Mouse (Mus musculus): ENCODE results near the gene Abcb5. TPM values are rescaled to one million over a fixed set of nuclear protein-coding genes. Genes with fewer than 3 reads are reported as not detected.

The Abcb5 gene
- polyA plus RNA-seq, 1 experiment, result not detected

GRCm38 (mm10) chr12:118854831-118855453 lies 111.3 kb downstream of the Abcb5 start:
- H3K27ac ChIP-seq (ENCODE audit: insufficient read depth, low read depth, low read length), result no peak overlapping the region
- under 1% methylated on average over 34 of the region's 34 CpGs for WGBS
- H3K4me3 ChIP-seq (ENCODE audit: low read depth, low read length), result no peak overlapping the region
- no peaks in the 10 kb centered on the region for H3K4me1 ChIP-seq (ENCODE audit: control insufficient read depth, insufficient read depth, insufficient read length, low read length)
- TF ChIP-seq POLR2A (IDR thresholded peaks at IDR 0.05; ENCODE audit: low read depth, low read length), result no peak
- peak; percentile 51; the same call in 1 of the 2 replicates for TF ChIP-seq CTCF (IDR thresholded peaks at IDR 0.05; ENCODE audit: extremely low read depth, insufficient read length, insufficient replicate concordance, low read depth, low read length)
- peaks cover 42% of the 10 kb centered on the region for H3K27me3 ChIP-seq (ENCODE audit: control insufficient read depth, insufficient read depth, low read length)
- no peaks in the 10 kb centered on the region for H3K36me3 ChIP-seq (ENCODE audit: control insufficient read depth, insufficient read depth, low read length)

GRCm38 (mm10) chr12:118854401-118854800 lies 111.8 kb downstream of the Abcb5 start:
- H3K27me3 ChIP-seq (ENCODE audit: control insufficient read depth, insufficient read depth, low read length), result peaks cover 46% of the 10 kb centered on the region
- H3K4me3 ChIP-seq (ENCODE audit: low read depth, low read length), result no peak overlapping the region
- no peaks in the 10 kb centered on the region for H3K36me3 ChIP-seq (ENCODE audit: control insufficient read depth, insufficient read depth, low read length)
- 6% methylated on average over 10 of the region's 10 CpGs for WGBS
- H3K27ac ChIP-seq (ENCODE audit: insufficient read depth, low read depth, low read length), result no peak overlapping the region
- TF ChIP-seq POLR2A (IDR thresholded peaks at IDR 0.05; ENCODE audit: low read depth, low read length), result no peak
- no peak for TF ChIP-seq CTCF (IDR thresholded peaks at IDR 0.05; ENCODE audit: extremely low read depth, insufficient read length, insufficient replicate concordance, low read depth, low read length)
- 0 out of 2 replicates have a peak, but pooled peaks cover 2% of the 10 kb centered on the region for H3K4me1 ChIP-seq (ENCODE audit: control insufficient read depth, insufficient read depth, insufficient read length, low read length)

GRCm38 (mm10) chr12:118853331-118853730 lies 112.9 kb downstream of the Abcb5 start:
- H3K27me3 ChIP-seq (ENCODE audit: control insufficient read depth, insufficient read depth, low read length), result peaks cover 55% of the 10 kb centered on the region

GRCm38 (mm10) chr12:118850851-118851410 lies 115.3 kb downstream of the Abcb5 start:
- Histone ChIP-seq H3K27me3 (ENCODE audit: control insufficient read depth, insufficient read depth, low read length) (peaks cover 72% of the 10 kb centered on the region), H3K36me3 (ENCODE audit: control insufficient read depth, insufficient read depth, low read length) (no peaks in the 10 kb centered on the region), H3K27ac (ENCODE audit: insufficient read depth, low read depth, low read length) (no peak overlapping the region), H3K4me3 (ENCODE audit: low read depth, low read length) (no peak overlapping the region), H3K4me1 (ENCODE audit: control insufficient read depth, insufficient read depth, insufficient read length, low read length) (peaks cover 16% of the 10 kb centered on the region)
- WGBS, result 29% methylated on average over 12 of the region's 12 CpGs
- TF ChIP-seq POLR2A (IDR thresholded peaks at IDR 0.05; ENCODE audit: low read depth, low read length) (no peak), CTCF (IDR thresholded peaks at IDR 0.05; ENCODE audit: extremely low read depth, insufficient read length, insufficient replicate concordance, low read depth, low read length) (no peak)

More at GRCm38 (mm10) chr12:118853331-118853730, 112.9 kb downstream of the Abcb5 start:
- TF ChIP-seq POLR2A (IDR thresholded peaks at IDR 0.05; ENCODE audit: low read depth, low read length) (no peak), CTCF (IDR thresholded peaks at IDR 0.05; ENCODE audit: extremely low read depth, insufficient read length, insufficient replicate concordance, low read depth, low read length) (no peak)
- WGBS, result 8% methylated on average over 3 of the region's 3 CpGs
- H3K4me3 ChIP-seq (ENCODE audit: low read depth, low read length), result no peak overlapping the region
- H3K36me3 ChIP-seq (ENCODE audit: control insufficient read depth, insufficient read depth, low read length), result no peaks in the 10 kb centered on the region
- H3K27ac ChIP-seq (ENCODE audit: insufficient read depth, low read depth, low read length), result no peak overlapping the region
- H3K4me1 ChIP-seq (ENCODE audit: control insufficient read depth, insufficient read depth, insufficient read length, low read length), result peaks cover 9% of the 10 kb centered on the region; the same call in 1 of the 2 replicates

- 4% methylated on average over 11 of the region's 11 CpGs for WGBS
- Histone ChIP-seq H3K27me3 (ENCODE audit: control insufficient read depth, insufficient read depth, low read length) (peaks cover 68% of the 10 kb centered on the region), H3K36me3 (ENCODE audit: control insufficient read depth, insufficient read depth, low read length) (no peaks in the 10 kb centered on the region), H3K4me3 (ENCODE audit: low read depth, low read length) (no peak overlapping the region), H3K4me1 (ENCODE audit: control insufficient read depth, insufficient read depth, insufficient read length, low read length) (peaks cover 16% of the 10 kb centered on the region), H3K27ac (ENCODE audit: insufficient read depth, low read depth, low read length) (no peak overlapping the region)
- TF ChIP-seq CTCF (IDR thresholded peaks at IDR 0.05; ENCODE audit: extremely low read depth, insufficient read length, insufficient replicate concordance, low read depth, low read length), result no peak
- no peak for TF ChIP-seq POLR2A (IDR thresholded peaks at IDR 0.05; ENCODE audit: low read depth, low read length)
Observed at GRCm38 (mm10) chr12:118849996-118850395, 116.2 kb downstream of the Abcb5 start.

GRCm38 (mm10) chr12:118849203-118849861 lies 116.9 kb downstream of the Abcb5 start:
- 3% methylated on average over 78 of the region's 78 CpGs for WGBS
- TF ChIP-seq CTCF (IDR thresholded peaks at IDR 0.05; ENCODE audit: extremely low read depth, insufficient read length, insufficient replicate concordance, low read depth, low read length) (no peak), POLR2A (IDR thresholded peaks at IDR 0.05; ENCODE audit: low read depth, low read length) (no peak)
- Histone ChIP-seq H3K4me3 (ENCODE audit: low read depth, low read length) (no peak overlapping the region), H3K27me3 (ENCODE audit: control insufficient read depth, insufficient read depth, low read length) (peaks cover 62% of the 10 kb centered on the region), H3K36me3 (ENCODE audit: control insufficient read depth, insufficient read depth, low read length) (no peaks in the 10 kb centered on the region), H3K4me1 (ENCODE audit: control insufficient read depth, insufficient read depth, insufficient read length, low read length) (peaks cover 16% of the 10 kb centered on the region), H3K27ac (ENCODE audit: insufficient read depth, low read depth, low read length) (no peak overlapping the region)
